Mouse (Mus musculus): ENCODE measurements around the gene Trappc13.

Gene Trappc13

GRCm38 (mm10) chr13:104113782-104114181 is 64.5 kb downstream of the Trappc13 start:
- DNase-seq (ENCODE audit: low spot score), result no peak

DNA sequence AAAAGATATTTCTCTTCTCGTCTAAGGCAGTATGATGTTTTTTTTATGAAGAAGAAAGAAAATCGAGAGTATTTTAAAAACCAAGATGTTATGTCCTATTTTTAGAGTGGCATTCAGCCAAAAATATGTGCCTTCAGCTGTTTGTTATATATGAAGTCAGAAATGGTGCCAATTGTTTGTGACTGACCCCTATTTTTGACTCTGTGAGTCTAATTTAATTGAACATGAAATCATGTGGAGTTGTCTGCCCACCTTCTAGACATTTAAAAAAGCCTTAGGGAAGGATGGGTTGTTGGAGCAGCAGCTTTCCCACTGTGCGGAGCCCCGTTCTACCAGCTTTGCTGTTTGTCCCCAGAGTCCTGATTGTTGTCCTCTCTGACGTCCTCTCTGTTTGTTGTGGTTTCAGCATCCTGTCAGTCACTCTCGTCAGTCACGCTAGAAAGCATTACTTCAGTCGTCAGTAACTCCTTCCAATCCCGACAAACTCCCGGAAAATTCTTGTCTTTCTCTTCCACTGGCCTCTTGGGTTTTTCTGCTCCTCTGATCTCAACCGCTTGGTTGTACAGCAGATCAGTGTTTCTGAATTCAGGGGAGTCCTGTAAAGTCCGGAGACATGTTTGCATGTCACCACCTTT is 65.9 kb downstream of the Trappc13 start:
- DNase-seq (ENCODE audit: low spot score), result peak; percentile 51

GRCm38 (mm10) chr13:104110526-104110925 is 67.7 kb downstream of the Trappc13 start:
- no peak for DNase-seq (ENCODE audit: low spot score)

DNA sequence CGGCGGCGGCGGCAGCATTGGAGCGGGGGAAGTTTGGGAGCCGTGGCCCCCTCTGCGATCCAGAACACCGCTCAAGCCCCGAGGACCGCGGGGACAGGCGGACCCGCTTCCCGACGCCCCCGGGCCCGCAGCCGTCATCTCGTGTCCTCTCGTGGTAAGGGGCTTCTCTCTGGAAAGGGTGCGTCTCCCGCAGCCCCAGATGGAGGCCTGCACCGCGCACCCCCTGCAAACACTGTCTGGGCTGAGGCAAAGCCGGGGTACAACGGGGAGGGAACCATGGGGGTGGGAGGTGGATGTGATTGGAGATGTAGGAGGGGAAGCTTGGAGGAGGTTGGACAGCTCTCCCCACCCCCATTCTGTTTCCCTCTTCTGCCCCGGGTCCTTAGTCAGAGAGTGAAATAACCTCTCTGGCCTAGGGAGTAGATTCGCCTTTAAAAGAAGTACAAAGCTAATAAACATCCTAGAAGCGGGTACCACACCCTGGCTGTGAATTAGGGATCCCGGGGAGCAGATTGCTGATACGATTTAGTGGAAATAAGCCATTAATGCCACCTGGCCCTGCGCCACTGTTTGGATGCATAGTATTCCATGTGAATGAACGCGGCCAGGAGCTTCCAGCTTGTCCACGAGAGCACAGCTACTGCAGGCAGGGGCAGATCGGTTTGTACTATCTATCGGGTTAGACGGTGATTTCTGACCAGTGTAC is 68.3 kb downstream of the Trappc13 start:
- DNase-seq (ENCODE audit: low spot score), result no peak

DNA sequence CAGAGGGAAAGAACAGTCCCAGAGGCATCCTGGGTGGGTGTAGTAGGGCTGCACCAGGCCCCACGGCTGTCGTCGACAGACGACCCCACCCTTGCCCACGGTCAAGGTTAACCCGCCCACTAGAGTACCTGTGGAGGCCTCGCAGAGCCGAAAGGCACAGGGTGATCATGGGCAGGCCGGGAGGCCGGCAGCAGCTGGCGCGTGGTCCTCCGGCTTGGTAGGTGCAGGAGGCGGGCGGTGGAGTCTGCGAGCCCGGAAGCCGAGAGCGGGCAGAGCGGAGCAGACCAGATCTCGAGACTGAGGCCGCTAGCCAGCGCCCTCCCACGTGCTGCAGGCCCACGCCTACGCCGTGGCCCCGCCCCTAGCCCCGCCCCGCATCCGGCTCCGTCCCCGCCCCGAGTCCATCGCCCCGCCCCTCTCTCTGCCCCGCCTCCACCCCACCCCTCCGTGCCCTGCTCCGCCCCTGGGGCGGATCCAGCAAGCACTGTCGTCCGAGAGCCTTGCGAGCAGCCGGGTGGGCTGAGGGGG is 68.9 kb downstream of the Trappc13 start, which contains the start of the genes Nln and Sgtb:
Gene Nln (minus strand): TSS at position 327 of the 528 bp plus-strand sequence.
Gene Sgtb (plus strand): TSS at position 454 of the 528 bp plus-strand sequence.
- DNase-seq (ENCODE audit: low spot score), result peak; percentile 71

DNA sequence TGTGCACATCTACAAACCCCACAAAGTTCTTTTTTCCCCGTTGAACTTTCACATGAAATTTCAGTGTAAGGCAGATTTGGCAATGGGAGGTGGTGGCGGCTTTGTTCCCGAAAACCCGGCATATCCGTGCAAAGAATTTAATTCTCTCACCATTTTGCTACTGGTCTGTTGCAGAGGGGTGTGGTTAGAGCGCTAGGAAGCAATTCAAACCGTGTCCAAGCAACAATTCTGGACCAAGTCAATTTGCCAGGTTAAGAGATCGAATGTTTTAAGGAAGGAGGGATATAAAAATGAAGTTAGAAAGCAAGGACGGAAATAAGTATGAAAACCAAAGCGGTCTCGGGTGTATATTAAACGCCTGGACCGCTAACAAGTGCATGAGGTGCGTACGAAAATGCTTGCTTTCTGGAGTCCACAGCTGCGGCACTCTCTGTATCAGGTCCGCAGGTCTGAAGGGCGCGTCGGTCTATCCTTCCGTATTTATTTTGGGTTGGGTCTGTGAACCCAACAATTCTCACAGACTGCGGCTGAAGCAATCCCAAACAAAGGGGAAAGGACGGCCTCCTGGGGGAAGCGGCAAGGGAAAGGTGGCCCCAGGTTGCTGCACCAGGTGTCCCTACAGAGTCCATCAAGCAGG is 69.5 kb downstream of the Trappc13 start:
- peak; percentile 1 for DNase-seq (ENCODE audit: low spot score)

GRCm38 (mm10) chr13:104101606-104102235 is 76.5 kb downstream of the Trappc13 start:
- DNase-seq (ENCODE audit: low spot score), result no peak

- no peak for DNase-seq (ENCODE audit: low spot score)
Observed at GRCm38 (mm10) chr13:104100416-104100815, 77.9 kb downstream of the Trappc13 start.

DNA sequence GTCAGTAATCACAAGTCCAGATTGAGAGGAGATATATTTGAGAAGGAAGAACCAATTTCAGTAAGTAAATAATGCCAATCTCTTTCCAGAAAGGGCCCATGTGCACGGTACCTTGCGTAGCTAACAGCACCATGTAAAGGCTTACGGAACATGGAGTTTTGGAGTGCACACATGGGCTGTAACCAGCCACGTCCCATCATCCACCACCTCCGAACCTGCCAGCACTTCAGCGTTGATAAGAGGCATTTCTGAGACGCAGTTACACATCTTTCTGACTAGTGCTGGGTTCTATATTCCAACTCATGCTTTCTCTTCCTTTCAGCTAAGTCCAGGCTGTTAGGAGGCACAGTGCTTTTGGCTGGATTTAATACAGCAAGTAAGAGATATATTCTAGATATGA is 81.1 kb downstream of the Trappc13 start:
- no peak for DNase-seq (ENCODE audit: low spot score)

GRCm38 (mm10) chr13:104095955-104096354 is 82.3 kb downstream of the Trappc13 start:
- DNase-seq (ENCODE audit: low spot score), result no peak

- no peak for DNase-seq (ENCODE audit: low spot score)
Observed at GRCm38 (mm10) chr13:104094531-104095385, 83.5 kb downstream of the Trappc13 start.
